Mouse (Mus musculus) monocyte, adult 5-6 weeks (primary cell): ENCODE data around the gene Piwil1. TPM values are rescaled to one million over a fixed set of nuclear protein-coding genes. Genes with fewer than 3 reads are reported as not detected.

ENCODE experiments used
- ATAC-seq: fragments of 153-309, 156-312 bp; replicated peaks from 2 replicates; pipeline ENCODE4 v1.8.0; 2017; ENCODE audit warnings: mild to moderate bottlenecking; ENCODE audit not compliant: low TSS enrichment, insufficient number of reproducible peaks, severe bottlenecking, poor library complexity, low FRiP score
- total RNA-seq: library from RNA; stranded (forward); fragments of 200-1000, 200-491, 200-594 nt; gene quantifications from 3 replicates; pipeline ENCODE4 v1.2.3, GENCODE M21; 2017

The Piwil1 gene
- total RNA-seq, 1 experiment from 2014 or later, result not detected

- no peak for ATAC-seq
Measured at GRCm38 (mm10) chr5:128781621-128782020, 79.3 kb downstream of the Piwil1 start.

GRCm38 (mm10) chr5:128800592-128800991, 98.3 kb downstream of the Piwil1 start:
- no peak for ATAC-seq

Other genes starting within 250 kb of the Piwil1 start
- not detected in 3 replicates for gene Fzd10, start 101.7 kb upstream of the Piwil1 start, total RNA-seq